Mouse (Mus musculus) retina, embryonic 14.5 days (tissue): ENCODE results near the gene Mospd3.
"Not testable (repeated sequence)": the region's sequence is repeated elsewhere in the genome, so short reads cannot be mapped to it uniquely, and the experiment has no call there.

ENCODE experiments used
- DNase-seq: peaks from one replicate; pipeline ENCODE4 v3.0.0-alpha.2; 2015; ENCODE audit warnings: low spot score

The Mospd3 gene

DNA sequence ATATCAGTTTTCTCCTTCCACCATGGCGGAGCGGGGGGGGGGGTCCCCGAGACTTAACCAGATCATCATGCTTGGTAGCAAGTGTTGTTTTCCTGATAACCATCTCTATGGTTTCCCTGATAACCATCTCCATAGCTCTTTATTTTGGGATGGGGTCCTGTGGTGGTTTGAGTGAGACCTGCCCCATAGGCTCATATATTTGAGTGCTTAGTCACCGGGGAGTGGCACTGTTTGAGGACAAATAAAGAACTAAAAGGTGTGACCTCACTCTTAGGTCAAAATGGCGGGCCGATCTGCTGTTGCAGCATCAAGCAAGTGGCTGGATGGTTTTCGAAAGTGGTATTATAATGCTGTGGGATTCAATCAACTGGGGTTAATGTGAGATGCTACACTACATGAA, 14.5 kb upstream of the Mospd3 start:
- DNase-seq: no peak

- DNase-seq: not testable (repeated sequence)
Observed at GRCm38 (mm10) chr5:137614921-137615320, 14.1 kb upstream of the Mospd3 start.

- DNase-seq: no peak
Observed at GRCm38 (mm10) chr5:137613550-137613949, 12.7 kb upstream of the Mospd3 start, which contains the start of gene Pcolce. Pcolce (minus strand) TSS chr5:137613784.

DNA sequence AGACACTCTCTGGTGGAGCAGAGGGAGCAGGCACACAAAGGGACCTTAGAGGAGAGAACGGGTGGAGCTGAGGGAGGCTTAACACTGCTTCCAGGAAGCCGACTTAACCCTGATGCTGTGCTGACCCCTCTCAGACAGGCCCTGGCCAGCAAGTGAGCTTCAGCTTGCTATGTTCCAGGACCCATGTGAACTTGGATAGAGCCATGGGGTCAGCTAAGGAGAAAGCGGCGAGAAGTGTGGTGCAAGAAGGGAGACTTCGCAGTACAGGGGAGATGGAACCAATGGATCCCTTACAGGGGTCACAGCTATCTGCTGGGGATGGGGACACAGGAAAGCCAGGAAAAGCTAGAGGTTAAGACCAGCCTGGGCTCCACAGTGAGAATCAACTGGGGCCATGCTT, 12.2 kb upstream of the Mospd3 start:
- no peak for DNase-seq

GRCm38 (mm10) chr5:137611245-137611602, 10.4 kb upstream of the Mospd3 start:
- peak; percentile 60 for DNase-seq

GRCm38 (mm10) chr5:137610548-137611244, 9.8 kb upstream of the Mospd3 start:
- DNase-seq: no peak

DNA sequence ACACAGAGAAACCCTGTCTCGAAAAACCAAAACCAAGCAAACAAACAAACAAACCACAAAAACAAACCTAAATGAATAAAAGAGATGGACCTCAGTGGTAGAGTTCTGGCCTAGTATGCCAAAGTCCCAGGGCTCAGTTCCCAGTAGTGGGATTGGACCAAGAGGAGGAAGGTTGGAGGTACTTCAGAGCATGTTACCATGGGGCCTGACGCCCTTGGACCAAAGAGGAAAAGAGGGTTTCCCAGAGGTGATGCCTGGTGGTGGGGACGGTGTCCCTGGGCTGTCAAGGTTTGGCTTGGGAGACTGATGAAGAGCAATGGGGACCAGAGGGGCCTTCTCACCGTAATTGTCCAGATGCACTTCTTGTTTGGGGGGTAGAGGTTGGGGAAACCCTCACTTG, 9.2 kb upstream of the Mospd3 start:
- DNase-seq: no peak

DNA sequence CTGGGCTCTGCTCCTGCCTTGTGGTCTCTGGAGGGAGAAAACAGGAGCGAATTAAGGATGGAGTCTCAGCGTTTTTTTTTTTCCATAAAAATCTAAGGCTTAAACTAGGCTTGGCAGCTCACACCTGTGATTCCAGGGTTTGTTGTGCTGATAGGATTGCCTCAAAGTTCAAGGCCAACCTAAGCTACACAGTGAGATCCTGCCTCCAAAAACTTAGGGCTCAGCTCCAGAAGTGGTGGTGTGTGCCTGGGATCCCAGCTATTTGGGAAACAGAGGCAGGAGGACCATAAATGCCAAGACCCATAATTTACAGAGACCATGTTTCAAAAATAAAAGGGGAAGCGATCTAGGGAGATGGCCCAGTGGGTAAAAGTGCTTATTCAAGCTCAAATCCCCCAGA, 8.4 kb upstream of the Mospd3 start:
- DNase-seq: no peak

- no peak for DNase-seq
Observed at GRCm38 (mm10) chr5:137608654-137609190, 7.9 kb upstream of the Mospd3 start.

DNA sequence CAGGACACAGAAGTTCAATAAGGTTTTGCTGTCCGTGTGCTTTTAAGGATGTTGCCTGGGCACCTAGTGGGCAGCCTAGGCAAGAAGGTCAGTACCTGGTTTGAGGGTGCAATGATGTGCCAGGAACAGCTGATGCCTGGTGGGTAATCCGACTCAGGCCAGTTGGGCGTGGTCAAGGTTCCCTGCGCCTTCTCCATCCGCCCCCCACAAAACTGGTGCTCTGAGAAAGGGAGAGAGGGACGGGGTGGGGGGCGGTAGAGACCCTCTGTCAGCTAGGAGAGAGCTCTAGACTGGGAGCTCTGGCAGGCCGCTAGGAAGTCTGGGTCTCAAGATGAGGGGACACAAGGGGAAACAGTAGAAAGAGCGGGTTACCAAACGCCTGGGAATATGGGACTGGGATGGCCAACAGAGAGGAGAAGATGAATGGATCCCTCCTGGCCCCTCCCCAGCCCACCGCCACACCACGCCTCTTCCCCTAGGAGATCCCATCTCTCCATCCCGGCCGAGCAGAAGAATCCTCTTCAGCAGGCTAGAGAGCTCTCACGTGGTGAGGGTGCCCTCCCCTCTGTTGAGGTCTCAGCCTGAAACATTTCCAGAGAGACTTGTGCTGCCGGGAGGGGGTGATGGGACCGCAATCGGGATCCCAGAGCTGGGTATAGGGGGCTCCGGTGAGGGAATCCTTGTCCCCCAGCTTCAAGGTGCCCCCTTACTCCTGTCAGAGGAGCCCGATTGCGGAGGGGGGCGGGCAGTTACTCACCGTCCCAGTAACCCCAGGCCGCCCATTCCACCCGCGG, 7.2 kb upstream of the Mospd3 start:
- DNase-seq: peak; percentile 33

DNA sequence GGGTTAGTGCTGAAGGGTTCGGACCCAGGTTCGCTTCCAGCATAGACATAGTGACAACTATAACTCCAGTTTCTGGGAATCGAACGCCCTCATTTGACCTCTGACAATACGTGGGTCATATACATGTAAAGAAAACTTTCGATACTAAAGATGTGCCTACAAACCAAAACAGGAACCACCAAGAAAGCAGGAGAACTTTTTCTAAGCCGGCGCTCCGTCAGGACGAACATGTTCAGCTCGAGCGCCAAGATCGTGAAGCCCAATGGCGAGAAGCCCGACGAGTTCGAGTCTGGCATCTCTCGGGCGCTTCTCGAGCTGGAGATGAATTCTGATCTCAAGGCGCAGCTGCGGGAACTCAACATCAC, 489 bp upstream of the Mospd3 start:
- DNase-seq: no peak

GRCm38 (mm10) chr5:137600281-137600618, 608 bp downstream of the Mospd3 start:
- no peak for DNase-seq

DNA sequence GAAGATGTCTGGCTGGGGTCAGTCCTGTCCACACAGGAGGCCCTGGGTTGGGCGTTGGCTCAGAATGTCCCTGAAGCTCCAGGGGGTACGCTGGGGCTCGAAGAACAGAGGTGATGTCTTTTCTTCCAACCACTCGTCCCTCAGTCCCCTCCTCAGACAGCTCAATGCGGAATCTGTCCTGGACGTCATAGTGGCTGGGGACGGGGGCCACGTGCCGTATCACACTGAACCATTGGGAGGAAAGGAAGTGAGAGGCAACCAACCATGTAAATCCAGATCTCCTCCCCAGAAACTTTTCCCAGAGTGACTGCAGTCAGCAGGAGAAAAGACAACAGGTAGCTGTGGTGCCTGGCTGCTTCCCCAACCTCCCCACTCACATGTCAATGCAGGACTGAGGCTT, 1.3 kb downstream of the Mospd3 start:
- no peak for DNase-seq

DNA sequence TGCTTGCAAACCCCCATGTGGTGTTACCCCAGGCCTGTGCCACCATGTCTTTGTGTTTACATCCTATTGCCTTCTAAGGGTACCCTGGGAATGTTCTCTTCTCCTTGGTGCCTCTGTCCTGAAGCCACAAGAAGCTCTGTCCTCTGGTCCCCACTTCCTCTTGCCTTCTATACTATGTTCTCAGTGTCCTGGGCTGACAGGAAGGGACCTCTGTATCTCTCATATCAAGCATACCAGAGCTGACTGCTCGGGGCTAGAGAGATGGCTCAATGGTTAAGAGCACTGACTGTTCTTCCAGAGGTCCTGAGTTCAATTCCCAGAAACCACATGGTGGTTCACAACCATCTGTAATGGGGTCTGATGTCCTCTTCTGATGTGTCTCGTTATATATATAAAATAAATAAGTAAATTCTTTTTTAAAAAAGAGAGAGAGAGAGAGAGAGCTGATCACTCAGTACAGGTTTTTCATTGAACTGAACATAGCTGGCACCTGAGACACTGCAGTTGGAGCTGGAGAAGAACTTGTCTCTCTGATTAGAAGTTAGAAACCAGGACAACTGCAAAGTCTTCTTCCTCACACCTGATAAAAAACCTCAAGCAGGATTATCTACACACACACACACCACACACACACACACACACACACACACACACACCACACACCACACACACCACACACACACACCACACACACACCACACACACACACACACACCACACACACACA, 2.6 kb downstream of the Mospd3 start:
- DNase-seq: no peak

GRCm38 (mm10) chr5:137597625-137598024, 3.2 kb downstream of the Mospd3 start:
- DNase-seq: no peak

GRCm38 (mm10) chr5:137596601-137597261, 4.1 kb downstream of the Mospd3 start:
- no peak for DNase-seq

DNA sequence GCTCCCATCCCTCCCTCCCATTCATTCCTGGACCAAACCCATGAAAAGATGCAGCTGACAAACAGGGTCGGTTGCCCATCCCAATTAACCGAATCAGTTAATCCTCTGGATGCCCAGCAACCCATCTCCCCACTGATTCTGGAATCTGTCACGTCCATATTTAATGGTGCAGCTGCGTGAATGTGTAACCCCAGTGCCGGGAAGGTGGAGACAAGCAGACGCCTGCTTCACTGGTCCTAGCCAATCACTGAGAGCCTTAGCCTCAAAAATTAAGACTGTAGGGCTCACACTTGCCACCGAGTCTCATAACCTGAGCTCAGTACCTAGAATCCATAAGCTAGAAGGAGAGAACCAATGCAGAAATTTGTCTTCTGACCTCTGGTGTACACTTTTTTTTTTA, 4.9 kb downstream of the Mospd3 start:
- no peak for DNase-seq

DNA sequence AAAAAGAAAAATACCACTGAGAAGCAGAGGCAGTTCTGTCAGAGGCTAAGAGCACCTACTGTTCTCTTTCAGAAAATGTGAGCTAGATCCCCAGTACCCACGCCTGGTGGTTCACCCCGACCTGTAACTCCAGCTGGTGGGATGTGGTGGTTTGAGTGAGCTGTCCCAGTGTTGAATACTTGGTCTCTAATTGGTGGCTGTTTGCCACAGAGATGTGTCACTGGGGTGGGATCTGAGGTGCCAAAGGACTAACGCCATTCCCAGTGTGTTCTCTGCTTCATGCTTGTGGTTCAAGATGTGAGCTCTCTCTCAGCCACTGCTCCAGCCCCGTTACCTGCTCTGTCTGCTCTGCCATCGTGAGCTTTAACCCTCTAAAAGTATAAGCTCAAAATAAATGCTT, 10.4 kb downstream of the Mospd3 start:
- DNase-seq: no peak

DNA sequence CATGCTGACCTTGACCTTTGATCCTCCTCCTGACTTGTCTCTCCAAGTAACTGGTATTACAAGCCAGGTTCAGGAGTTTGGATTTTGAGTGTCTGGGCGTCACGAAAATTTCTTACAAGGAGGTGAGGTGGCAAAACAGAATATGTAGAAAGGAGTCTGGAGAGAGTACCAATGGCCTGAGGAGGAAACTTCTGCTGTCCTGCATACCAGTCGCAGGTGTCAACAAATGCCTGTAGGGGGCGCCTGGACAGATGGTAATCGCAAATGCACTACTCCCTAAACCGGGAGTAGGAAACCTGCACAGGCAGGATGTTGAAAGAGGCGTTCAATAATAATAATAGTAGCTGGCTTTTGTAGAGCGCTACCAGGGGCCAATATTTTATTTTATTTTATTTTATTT, 15.9 kb downstream of the Mospd3 start:
- peak; percentile 77 for DNase-seq

DNA sequence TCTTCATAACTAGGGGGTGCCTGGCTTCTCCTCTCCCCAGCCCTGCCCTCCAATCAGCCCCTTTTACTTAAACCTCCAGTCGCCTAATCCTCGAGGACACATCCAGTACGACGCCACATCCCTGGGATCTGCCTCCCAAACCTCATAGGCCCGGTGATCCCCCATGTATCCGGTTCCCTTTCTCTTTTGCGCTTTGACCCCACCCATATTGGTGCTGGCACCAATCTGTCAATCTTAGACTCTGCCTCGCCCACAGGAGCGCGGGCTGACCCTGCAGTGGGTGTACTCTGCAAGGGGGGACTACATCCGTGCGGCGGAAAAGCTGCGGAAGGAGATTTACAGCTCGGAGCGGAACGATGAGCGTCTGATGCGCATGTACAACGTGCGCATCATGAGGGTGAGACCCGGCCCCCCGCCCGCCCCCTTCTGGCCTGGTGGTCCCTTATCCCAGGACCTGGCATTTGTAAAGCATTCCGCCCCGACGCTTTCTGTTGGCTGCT, 17.1 kb downstream of the Mospd3 start:
- DNase-seq: peak; percentile 65

DNA sequence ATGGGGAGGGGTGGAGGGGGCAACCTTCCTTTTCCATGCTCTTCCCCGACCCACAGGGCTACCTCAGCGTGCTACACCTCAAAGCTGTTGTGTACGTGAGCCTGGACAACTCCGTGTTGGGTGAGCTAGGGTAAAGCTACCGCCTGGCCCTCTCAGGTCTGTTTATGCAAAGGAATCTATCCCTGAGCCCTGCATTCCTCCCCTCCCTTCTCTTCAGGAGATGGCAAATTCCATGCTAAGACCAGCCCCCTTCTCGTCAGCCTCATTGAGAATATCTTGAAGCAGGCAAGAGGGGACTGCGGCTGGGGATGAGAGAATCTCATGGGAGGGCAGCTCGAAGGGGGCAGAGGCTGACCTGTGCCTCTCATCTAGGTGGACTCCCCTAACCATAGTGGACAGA, 18.2 kb downstream of the Mospd3 start:
- no peak for DNase-seq

GRCm38 (mm10) chr5:137580246-137580645, 20.6 kb downstream of the Mospd3 start:
- no peak for DNase-seq
